Mouse (Mus musculus): Measurements from ENCODE around the gene Bckdhb. TPM values are rescaled to one million over a fixed set of nuclear protein-coding genes. Genes with fewer than 3 reads are reported as not detected.

Gene Bckdhb
- polyA plus RNA-seq, 1 experiment from 2014 or later: 66.3 TPM

DNA sequence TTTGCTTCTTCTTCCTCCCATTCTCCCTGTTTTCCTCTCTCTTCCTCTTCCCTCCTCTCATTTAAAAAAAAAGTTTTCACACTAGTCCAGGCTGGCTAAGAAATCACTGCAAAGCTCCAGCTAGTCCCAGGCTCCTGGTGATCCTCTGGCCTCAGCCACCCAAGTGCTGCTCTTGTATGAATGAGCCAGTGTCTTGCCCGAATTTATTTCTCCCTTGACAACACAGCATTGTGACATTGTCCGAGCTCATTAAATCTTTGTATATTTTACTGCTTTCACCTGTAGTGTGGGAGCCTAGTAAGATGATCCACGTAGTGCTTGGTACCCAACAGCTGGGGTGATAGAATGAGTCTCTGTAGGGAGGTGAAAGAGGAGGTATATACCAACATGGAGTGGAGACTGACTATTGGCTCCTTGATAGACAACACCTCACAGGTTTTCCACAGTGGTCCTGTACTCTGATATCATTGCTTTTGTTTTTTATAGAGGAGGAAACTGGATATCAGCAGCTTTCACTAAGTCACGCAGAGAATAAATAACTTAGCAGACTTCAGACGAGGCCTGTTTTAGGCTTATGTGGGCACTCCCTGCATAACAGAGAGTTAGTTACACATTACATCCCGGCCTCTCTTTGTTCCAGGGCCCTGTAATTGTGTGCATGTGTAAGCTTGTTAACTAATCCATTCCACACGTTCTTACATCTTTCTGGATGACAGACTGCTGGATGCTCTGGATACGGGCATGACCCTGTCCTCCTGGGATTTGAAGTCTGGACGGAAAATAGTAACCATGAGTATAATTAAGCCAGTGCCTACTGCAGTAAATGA lies 15.8 kb downstream of the Bckdhb start:
- H3K4me1 ChIP-seq (ENCODE audit: control insufficient read depth, insufficient read depth, low read length): no peaks in the 10 kb centered on the region

GRCm38 (mm10) chr9:83951336-83951735 lies 26.4 kb downstream of the Bckdhb start:
- 80% methylated on average over 4 of the region's 4 CpGs for WGBS
- Histone ChIP-seq H3K27ac (replicated peaks; ENCODE audit: low read depth, low read length) (no peak overlapping the region), H3K27me3 (ENCODE audit: control insufficient read depth, insufficient read depth, low read length) (no peaks in the 10 kb centered on the region), H3K36me3 (ENCODE audit: control insufficient read depth, insufficient read depth, low read length) (no peaks in the 10 kb centered on the region), H3K4me2 (ENCODE audit: low read depth, severe bottlenecking) (no peak overlapping the region), H3K9me3 (ENCODE audit: control insufficient read depth, low read length) (no peaks in the 10 kb centered on the region), H3K9ac (ENCODE audit: low read length) (no peak overlapping the region), H3K4me3 (ENCODE audit: low read depth, low read length) (no peak overlapping the region), H3K4me1 (ENCODE audit: control insufficient read depth, insufficient read depth, low read length) (no peaks in the 10 kb centered on the region)
- ATAC-seq (ENCODE audit: insufficient number of reproducible peaks, low FRiP score, low TSS enrichment, low read depth) (no peak), DNase-seq (ENCODE audit: low spot score) (no peak)

More for the DNA sequence above, 15.8 kb downstream of the Bckdhb start:
- DNase-seq (ENCODE audit: low spot score): no peak
- H3K36me3 ChIP-seq (ENCODE audit: control insufficient read depth, insufficient read depth, low read length): no peaks in the 10 kb centered on the region
- H3K9me3 ChIP-seq (ENCODE audit: control insufficient read depth, low read length): no peaks in the 10 kb centered on the region
- H3K27me3 ChIP-seq (ENCODE audit: control insufficient read depth, insufficient read depth, low read length): no peaks in the 10 kb centered on the region
- peak; percentile 65 for ATAC-seq (ENCODE audit: insufficient number of reproducible peaks, low FRiP score, low TSS enrichment, low read depth)
- no peak overlapping the region for H3K9ac ChIP-seq (ENCODE audit: low read length)
- 43% methylated on average over 9 of the region's 9 CpGs for WGBS
- no peak overlapping the region for H3K27ac ChIP-seq (replicated peaks; ENCODE audit: low read depth, low read length)
- H3K4me2 ChIP-seq (ENCODE audit: low read depth, severe bottlenecking): no peak overlapping the region
- H3K4me3 ChIP-seq (ENCODE audit: low read depth, low read length): no peak overlapping the region

DNA sequence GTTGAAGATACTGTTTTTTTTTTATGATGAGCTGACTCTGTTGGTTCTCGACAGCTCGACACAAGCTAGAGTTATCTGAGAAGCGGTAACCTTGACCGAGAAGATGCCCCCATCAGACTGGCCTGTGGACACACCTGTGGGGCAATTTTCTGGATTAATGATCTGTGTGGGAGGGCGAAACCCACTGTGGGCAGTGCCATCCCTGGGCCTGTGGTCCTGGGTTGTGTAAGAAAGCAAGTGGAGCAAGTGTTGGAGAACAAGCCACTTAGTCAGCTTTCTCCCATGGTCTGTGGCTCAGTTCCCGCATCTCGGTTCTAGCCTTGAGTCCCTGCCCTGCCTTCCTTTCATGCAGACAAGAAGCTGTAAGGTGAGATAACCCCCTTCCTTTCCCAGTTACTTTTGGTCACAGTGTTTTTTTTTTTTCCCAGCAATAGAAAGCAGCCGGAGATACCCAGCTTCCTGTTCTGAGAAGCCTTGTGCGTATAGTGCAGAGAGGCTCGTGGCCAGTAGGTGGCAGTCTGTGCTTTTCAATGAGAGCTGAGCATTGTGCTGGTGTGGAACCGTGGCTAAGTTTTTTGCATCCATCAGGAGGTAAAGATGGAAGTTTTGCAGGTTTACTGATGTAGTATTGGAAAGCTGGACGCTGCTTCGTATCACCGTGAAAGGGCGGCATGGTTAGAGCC lies 31.8 kb downstream of the Bckdhb start:
- Histone ChIP-seq H3K4me2 (ENCODE audit: low read depth, severe bottlenecking) (no peak overlapping the region), H3K4me3 (ENCODE audit: low read depth, low read length) (no peak overlapping the region), H3K4me1 (ENCODE audit: control insufficient read depth, insufficient read depth, low read length) (no peaks in the 10 kb centered on the region), H3K36me3 (ENCODE audit: control insufficient read depth, insufficient read depth, low read length) (no peaks in the 10 kb centered on the region), H3K27me3 (ENCODE audit: control insufficient read depth, insufficient read depth, low read length) (no peaks in the 10 kb centered on the region), H3K9me3 (ENCODE audit: control insufficient read depth, low read length) (no peaks in the 10 kb centered on the region), H3K9ac (ENCODE audit: low read length) (no peak overlapping the region), H3K27ac (replicated peaks; ENCODE audit: low read depth, low read length) (no peak overlapping the region)
- DNase-seq (ENCODE audit: low spot score): peak; percentile 87
- 59% methylated on average over 15 of the region's 15 CpGs for WGBS
- ATAC-seq (ENCODE audit: insufficient number of reproducible peaks, low FRiP score, low TSS enrichment, low read depth): peak; percentile 73; the same call in 1 of the 2 replicates

DNA sequence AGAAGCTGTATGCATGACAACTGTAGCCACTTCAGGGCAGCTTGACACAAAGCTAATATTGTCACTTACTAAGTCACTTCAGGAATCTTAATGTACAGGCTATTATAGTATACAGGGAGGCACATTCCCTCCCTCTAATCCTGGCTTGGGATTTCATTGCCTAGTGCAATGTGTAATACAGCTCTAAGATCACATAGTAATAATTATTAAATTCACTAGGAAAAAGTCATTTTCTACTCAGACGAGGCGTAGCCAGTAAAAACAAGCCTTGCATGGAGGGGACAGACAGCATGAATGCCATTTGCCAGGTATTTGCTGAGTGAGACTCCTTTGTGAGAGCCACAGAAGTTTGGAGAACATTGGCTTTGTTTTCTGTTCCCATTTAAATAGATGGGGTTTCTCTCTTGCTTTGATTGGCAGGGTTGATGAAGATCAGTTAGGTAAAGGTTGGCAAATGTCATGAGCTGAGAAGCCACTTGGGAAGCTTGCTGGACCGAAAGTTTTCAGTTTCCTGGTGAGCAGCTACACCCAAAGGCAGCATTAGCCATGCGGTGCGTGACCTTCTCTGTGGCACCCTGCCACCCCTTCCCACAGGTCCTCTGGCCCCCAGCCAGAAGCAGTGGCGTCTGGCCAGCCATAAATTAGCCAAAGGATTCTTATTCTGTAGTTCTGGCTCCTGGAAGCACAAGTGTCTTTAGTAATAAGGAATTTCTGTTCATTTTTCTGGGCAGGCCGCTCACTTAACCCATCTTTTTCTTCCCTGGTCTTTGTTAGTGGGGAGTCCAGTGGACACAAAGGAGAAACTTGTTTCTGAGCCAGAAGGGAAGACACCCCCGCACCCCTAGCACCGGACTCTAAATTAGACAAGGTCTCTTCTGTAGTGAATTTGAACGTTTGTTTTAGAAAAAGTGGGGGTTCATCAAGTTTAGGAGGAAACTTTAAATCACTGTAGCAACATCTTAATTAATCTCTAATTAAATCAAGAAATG lies 37.4 kb downstream of the Bckdhb start:
- DNase-seq (ENCODE audit: low spot score) (no peak), ATAC-seq (ENCODE audit: insufficient number of reproducible peaks, low FRiP score, low TSS enrichment, low read depth) (no peak)
- 85% methylated on average over 10 of the region's 10 CpGs for WGBS
- H3K9me3 ChIP-seq (ENCODE audit: control insufficient read depth, low read length): no peaks in the 10 kb centered on the region
- no peaks in the 10 kb centered on the region for H3K4me1 ChIP-seq (ENCODE audit: control insufficient read depth, insufficient read depth, low read length)
- H3K36me3 ChIP-seq (ENCODE audit: control insufficient read depth, insufficient read depth, low read length): no peaks in the 10 kb centered on the region
- no peak overlapping the region for H3K27ac ChIP-seq (replicated peaks; ENCODE audit: low read depth, low read length)
- H3K9ac ChIP-seq (ENCODE audit: low read length): no peak overlapping the region
- H3K4me3 ChIP-seq (ENCODE audit: low read depth, low read length): no peak overlapping the region
- H3K27me3 ChIP-seq (ENCODE audit: control insufficient read depth, insufficient read depth, low read length): no peaks in the 10 kb centered on the region
- no peak overlapping the region for H3K4me2 ChIP-seq (ENCODE audit: low read depth, severe bottlenecking)

DNA sequence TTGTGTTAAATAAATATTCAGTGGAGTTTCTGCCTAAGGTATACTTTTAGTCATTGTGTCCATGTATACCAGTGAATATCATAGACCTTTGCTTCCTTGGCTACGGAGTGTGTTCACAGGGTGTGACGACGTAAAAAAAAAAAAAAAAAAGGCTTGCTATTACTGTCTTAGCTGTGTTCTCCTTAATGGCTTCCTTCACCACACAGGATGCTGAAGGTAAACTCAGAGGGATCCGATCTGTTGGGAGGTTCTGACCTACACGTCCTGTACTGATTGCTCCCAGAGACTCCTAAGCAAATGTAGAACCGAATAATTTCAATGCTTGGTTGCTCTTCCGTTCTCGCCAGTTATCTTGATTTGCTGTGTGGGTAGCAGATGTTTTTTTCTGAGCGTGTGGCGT lies 38.4 kb downstream of the Bckdhb start:
- no peak overlapping the region for H3K9ac ChIP-seq (ENCODE audit: low read length)
- no peak overlapping the region for H3K4me2 ChIP-seq (ENCODE audit: low read depth, severe bottlenecking)
- H3K4me1 ChIP-seq (ENCODE audit: control insufficient read depth, insufficient read depth, low read length): no peaks in the 10 kb centered on the region
- H3K36me3 ChIP-seq (ENCODE audit: control insufficient read depth, insufficient read depth, low read length): no peaks in the 10 kb centered on the region
- DNase-seq (ENCODE audit: low spot score): no peak
- ATAC-seq (ENCODE audit: insufficient number of reproducible peaks, low FRiP score, low TSS enrichment, low read depth): no peak
- H3K4me3 ChIP-seq (ENCODE audit: low read depth, low read length): no peak overlapping the region
- no peaks in the 10 kb centered on the region for H3K9me3 ChIP-seq (ENCODE audit: control insufficient read depth, low read length)
- H3K27ac ChIP-seq (replicated peaks; ENCODE audit: low read depth, low read length): no peak overlapping the region
- 91% methylated on average over 10 of the region's 10 CpGs for WGBS
- H3K27me3 ChIP-seq (ENCODE audit: control insufficient read depth, insufficient read depth, low read length): no peaks in the 10 kb centered on the region

DNA sequence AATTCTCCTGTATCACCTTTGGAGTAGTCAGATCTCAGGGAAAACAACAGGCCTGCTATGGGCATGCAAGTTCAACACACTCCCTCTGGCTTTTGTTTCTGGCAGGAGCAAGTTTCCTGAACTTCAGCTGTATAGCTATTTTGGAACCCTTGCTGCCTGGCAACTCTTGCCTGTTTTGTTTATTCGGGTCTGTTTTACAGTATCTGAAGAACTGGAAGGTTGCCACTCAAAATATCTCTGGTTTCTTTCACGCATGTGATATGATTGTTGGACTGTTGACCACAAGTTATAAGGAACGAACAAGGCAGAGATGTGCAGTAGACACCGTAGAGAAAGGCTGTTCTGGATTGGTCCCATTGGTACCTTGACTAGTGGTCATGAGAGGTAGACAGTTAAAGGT lies 39.4 kb downstream of the Bckdhb start:
- H3K4me2 ChIP-seq (ENCODE audit: low read depth, severe bottlenecking): no peak overlapping the region
- no peak for ATAC-seq (ENCODE audit: insufficient number of reproducible peaks, low FRiP score, low TSS enrichment, low read depth)
- DNase-seq (ENCODE audit: low spot score): no peak
- H3K4me1 ChIP-seq (ENCODE audit: control insufficient read depth, insufficient read depth, low read length): no peaks in the 10 kb centered on the region
- WGBS: 92% methylated on average over 4 of the region's 4 CpGs
- no peak overlapping the region for H3K4me3 ChIP-seq (ENCODE audit: low read depth, low read length)
- no peaks in the 10 kb centered on the region for H3K36me3 ChIP-seq (ENCODE audit: control insufficient read depth, insufficient read depth, low read length)
- H3K27me3 ChIP-seq (ENCODE audit: control insufficient read depth, insufficient read depth, low read length): no peaks in the 10 kb centered on the region
- no peak overlapping the region for H3K9ac ChIP-seq (ENCODE audit: low read length)
- H3K9me3 ChIP-seq (ENCODE audit: control insufficient read depth, low read length): no peaks in the 10 kb centered on the region
- no peak overlapping the region for H3K27ac ChIP-seq (replicated peaks; ENCODE audit: low read depth, low read length)

DNA sequence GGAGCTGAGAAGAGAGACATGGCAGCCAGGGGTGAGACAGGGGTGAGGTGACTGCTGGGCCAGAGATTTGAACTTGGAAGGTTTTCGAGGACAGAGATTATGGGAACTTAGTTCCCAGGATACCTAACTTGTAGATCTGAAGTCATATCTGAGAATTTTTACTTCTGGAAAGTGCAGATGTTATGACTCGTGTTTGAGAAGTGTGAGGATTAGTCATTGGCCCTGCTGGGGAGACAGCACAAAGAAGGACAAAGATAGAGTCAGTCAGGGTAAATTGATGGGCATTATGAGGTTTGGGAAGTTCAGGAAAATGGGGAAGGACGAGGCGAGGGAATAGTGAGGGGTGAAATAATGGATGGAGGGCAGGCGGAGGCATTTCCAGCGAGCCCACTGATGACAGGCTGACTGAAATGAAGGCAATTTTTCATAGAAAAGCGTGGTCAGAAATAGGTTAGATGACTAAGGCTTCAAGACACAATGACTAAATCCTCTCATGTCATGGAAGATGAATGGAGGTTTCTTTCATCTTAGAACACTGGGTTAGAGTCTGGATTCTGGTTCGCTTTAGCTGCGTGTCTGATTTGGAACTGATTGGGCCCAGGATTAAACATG lies 42.6 kb downstream of the Bckdhb start:
- Histone ChIP-seq H3K36me3 (ENCODE audit: control insufficient read depth, insufficient read depth, low read length) (no peaks in the 10 kb centered on the region), H3K4me3 (ENCODE audit: low read depth, low read length) (no peak overlapping the region), H3K27ac (replicated peaks; ENCODE audit: low read depth, low read length) (no peak overlapping the region), H3K9me3 (ENCODE audit: control insufficient read depth, low read length) (no peaks in the 10 kb centered on the region), H3K9ac (ENCODE audit: low read length) (no peak overlapping the region), H3K27me3 (ENCODE audit: control insufficient read depth, insufficient read depth, low read length) (no peaks in the 10 kb centered on the region), H3K4me2 (ENCODE audit: low read depth, severe bottlenecking) (no peak overlapping the region), H3K4me1 (ENCODE audit: control insufficient read depth, insufficient read depth, low read length) (no peaks in the 10 kb centered on the region)
- DNase-seq (ENCODE audit: low spot score): no peak
- WGBS: 92% methylated on average over 9 of the region's 9 CpGs
- no peak for ATAC-seq (ENCODE audit: insufficient number of reproducible peaks, low FRiP score, low TSS enrichment, low read depth)

DNA sequence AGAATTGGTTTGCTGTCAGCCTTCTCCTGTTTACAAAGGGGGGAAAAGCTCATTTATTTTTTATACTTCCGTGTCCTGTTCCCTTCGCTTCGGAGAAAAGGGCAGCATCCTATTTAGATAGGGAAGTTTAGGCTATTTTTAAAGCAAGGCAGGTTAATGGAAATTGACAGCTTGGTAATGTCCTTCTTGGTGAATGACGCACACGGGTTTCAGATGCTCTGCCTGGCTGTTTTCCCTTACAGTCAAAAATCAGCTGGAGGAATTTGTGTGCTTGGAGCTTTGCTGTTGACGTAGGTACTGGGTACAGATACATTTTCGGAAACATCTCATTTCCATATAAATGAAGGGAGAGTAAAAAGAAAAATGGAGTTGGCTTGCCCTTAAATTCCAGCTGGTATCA lies 44.4 kb downstream of the Bckdhb start:
- 93% methylated on average over 7 of the region's 7 CpGs for WGBS
- H3K9ac ChIP-seq (ENCODE audit: low read length): no peak overlapping the region
- H3K4me2 ChIP-seq (ENCODE audit: low read depth, severe bottlenecking): no peak overlapping the region
- H3K9me3 ChIP-seq (ENCODE audit: control insufficient read depth, low read length): no peaks in the 10 kb centered on the region
- H3K36me3 ChIP-seq (ENCODE audit: control insufficient read depth, insufficient read depth, low read length): no peaks in the 10 kb centered on the region
- H3K27ac ChIP-seq (replicated peaks; ENCODE audit: low read depth, low read length): no peak overlapping the region
- H3K27me3 ChIP-seq (ENCODE audit: control insufficient read depth, insufficient read depth, low read length): no peaks in the 10 kb centered on the region
- DNase-seq (ENCODE audit: low spot score): no peak
- no peak for ATAC-seq (ENCODE audit: insufficient number of reproducible peaks, low FRiP score, low TSS enrichment, low read depth)
- H3K4me3 ChIP-seq (ENCODE audit: low read depth, low read length): no peak overlapping the region
- no peaks in the 10 kb centered on the region for H3K4me1 ChIP-seq (ENCODE audit: control insufficient read depth, insufficient read depth, low read length)

Measured in limb, embryonic 11.5 days (tissue).